Mouse (Mus musculus) limb, embryonic 11.5 days (tissue): ENCODE results near the gene Lmx1b. TPM values are rescaled to one million over a fixed set of nuclear protein-coding genes. Genes with fewer than 3 reads are reported as not detected.

Experiments
- ATAC-seq: fragments of 200-750 bp; cut with Nextera tagmentation; 2 replicates; pipeline ENCODE4 v1.8.0; 2017; ENCODE audit warnings: low read depth; ENCODE audit not compliant: insufficient number of reproducible peaks, low FRiP score, low TSS enrichment
- DNase-seq: peaks from one replicate; pipeline ENCODE4 v3.0.0-alpha.2; 2015; ENCODE audit warnings: low spot score
- H3K27ac ChIP-seq: fragments of 300-500 bp; sonication (generic); replicated peaks from 2 replicates; pipeline ENCODE4 v1.5.1; 2014; ENCODE audit warnings: low read depth, mild to moderate bottlenecking, low read length
- H3K27me3 ChIP-seq: fragments of 300-500 bp; sonication (generic); 2 replicates; pipeline ENCODE4 v1.6.1; 2014; ENCODE audit warnings: mild to moderate bottlenecking, low read length, mixed read lengths; ENCODE audit not compliant: control insufficient read depth, insufficient read depth
- H3K36me3 ChIP-seq: fragments of 300-500 bp; sonication (generic); 2 replicates; pipeline ENCODE4 v1.6.1; 2014; ENCODE audit warnings: mild to moderate bottlenecking, low read length, moderate library complexity, mixed read lengths; ENCODE audit not compliant: control insufficient read depth, insufficient read depth
- H3K4me1 ChIP-seq: fragments of 300-500 bp; sonication (generic); 2 replicates; pipeline ENCODE4 v1.6.1; 2014; ENCODE audit warnings: low read length, mixed read lengths; ENCODE audit not compliant: control insufficient read depth, insufficient read depth
- H3K4me2 ChIP-seq: fragments of 300-500 bp; sonication (generic); 2 replicates; pipeline ENCODE4 v1.6.1; 2014; ENCODE audit warnings: low read depth, mild to moderate bottlenecking, moderate library complexity; ENCODE audit not compliant: severe bottlenecking
- H3K4me3 ChIP-seq: fragments of 300-500 bp; sonication (generic); 2 replicates; pipeline ENCODE4 v1.5.1; 2014; ENCODE audit warnings: low read depth, low read length
- H3K9ac ChIP-seq: fragments of 300-500 bp; sonication (generic); 2 replicates; pipeline ENCODE4 v1.6.1; 2014; ENCODE audit warnings: mild to moderate bottlenecking, low read length
- H3K9me3 ChIP-seq: fragments of 300-500 bp; sonication (generic); 2 replicates; pipeline ENCODE4 v1.6.1; 2016; ENCODE audit warnings: low read length; ENCODE audit not compliant: control insufficient read depth
- WGBS: fragments of 180-500 bp; shearing (Covaris S2); extraction: QIAGEN DNeasy Blood & Tissue Kit; methylation state at CpG from one replicate; pipeline ENCODE4 v1.1.7; 2014; 5-methylcytosine and 5-hydroxymethylcytosine counted together
- polyA plus RNA-seq: library from polyadenylated mRNA; unstranded; fragments of >200 nt; fragmentation: Nextera tagmentation; extraction: Ambion mirVana; gene quantifications from 2 replicates; pipeline ENCODE4 v1.2.1, GENCODE M21; 2014

Gene Lmx1b
- 10.2 and 10.6 TPM in 2 replicates for polyA plus RNA-seq

GRCm38 (mm10) chr2:33640171-33640721 lies at the start of gene Lmx1b:
Gene Lmx1b (minus strand): TSS chr2:33640511.
- ATAC-seq (no peak), DNase-seq (peak; percentile 66)
- Histone ChIP-seq H3K9me3 (no peaks in the 10 kb centered on the region), H3K36me3 (no peaks in the 10 kb centered on the region), H3K4me2 (peak within 1 kb of the TSS; percentile 79), H3K4me3 (peak within 1 kb of the TSS; percentile 80), H3K27me3 (peaks cover 58% of the 10 kb centered on the region), H3K4me1 (peaks cover 17% of the 10 kb centered on the region), H3K27ac (peak within 1 kb of the TSS; percentile 93), H3K9ac (peak within 1 kb of the TSS; percentile 96)
- WGBS, result 1% methylated on average over 53 of the region's 53 CpGs

DNA sequence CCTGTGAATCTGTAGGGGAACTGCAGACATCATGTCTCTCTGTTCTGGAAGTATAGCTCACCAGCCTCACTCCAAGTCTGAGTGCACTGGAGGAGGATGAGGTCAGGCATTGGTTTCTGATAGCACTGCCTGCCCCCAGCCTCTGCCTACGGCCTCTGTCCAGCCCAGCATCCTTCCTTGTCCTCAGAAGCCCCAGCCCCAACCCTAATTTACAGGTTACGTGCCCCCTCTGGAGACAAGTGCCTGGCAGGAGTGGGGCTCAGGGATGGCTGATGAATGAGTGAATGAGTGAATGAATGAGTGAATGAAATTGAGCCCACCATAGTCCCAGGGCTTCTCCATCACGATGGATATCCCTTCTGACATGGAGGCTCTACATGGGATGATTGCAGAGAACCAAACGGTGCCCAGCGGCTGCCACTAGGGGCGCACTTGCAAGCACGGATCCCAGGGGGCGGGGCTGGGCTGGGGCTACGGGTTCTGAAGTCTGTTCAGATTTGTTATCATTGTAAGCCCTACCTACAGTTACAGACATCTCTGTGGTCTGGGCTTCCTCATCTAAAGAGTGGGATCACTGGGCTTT lies 49.7 kb upstream of the Lmx1b start:
- DNase-seq, result peak; percentile 79
- Histone ChIP-seq H3K9me3 (no peaks in the 10 kb centered on the region), H3K4me1 (peaks cover 2% of the 10 kb centered on the region; the same call in 1 of the 2 replicates), H3K9ac (no peak overlapping the region), H3K27ac (no peak overlapping the region), H3K27me3 (no peaks in the 10 kb centered on the region), H3K4me2 (no peak overlapping the region), H3K4me3 (no peak overlapping the region), H3K36me3 (no peaks in the 10 kb centered on the region)
- 29% methylated on average over 9 of the region's 9 CpGs for WGBS
- no peak for ATAC-seq

DNA sequence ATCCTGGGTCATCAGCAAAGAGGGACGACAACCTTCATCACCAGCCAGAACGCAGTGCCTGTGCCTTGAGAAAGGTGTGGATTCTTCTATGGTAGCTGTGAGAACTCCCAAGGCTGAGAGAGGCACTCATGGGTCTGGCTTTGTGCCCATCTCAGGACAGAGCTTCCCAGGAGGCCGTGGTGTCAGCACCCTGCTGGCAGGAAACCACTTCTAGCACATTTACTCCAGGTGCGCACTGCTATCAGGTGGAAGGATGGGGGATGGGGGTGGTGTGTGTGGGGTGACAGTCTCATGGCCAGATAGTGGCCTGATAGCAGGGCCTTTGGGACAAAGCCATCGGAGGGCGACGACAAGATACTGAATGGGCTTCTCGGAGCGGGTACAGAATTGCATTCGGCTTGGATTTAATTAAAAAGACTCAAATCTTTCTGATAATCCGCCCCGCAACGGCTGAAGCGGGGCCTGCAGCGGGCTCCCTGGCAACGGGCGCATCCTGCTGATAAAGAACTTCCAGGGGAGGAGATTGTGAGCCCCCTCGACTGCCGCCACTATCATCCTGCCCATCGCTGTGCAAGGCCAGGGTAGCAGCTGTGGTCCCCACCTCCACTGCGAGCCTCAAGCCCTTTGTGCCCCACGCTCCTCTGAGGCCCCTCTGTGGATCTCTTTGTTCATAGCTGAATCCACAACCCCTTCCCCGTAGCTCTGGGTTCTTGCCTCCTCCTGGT lies 49.0 kb upstream of the Lmx1b start:
- no peak for ATAC-seq
- Histone ChIP-seq H3K9me3 (no peaks in the 10 kb centered on the region), H3K4me1 (peaks cover 2% of the 10 kb centered on the region; the same call in 1 of the 2 replicates), H3K27ac (no peak overlapping the region), H3K36me3 (no peaks in the 10 kb centered on the region), H3K27me3 (no peaks in the 10 kb centered on the region), H3K4me2 (no peak overlapping the region), H3K4me3 (no peak overlapping the region), H3K9ac (no peak overlapping the region)
- 59% methylated on average over 23 of the region's 23 CpGs for WGBS
- DNase-seq, result no peak

GRCm38 (mm10) chr2:33683594-33683993 lies 43.3 kb upstream of the Lmx1b start:
- Histone ChIP-seq H3K4me1 (peaks cover 13% of the 10 kb centered on the region), H3K27ac (peak overlapping the region; percentile 39; the same call in 1 of the 2 replicates), H3K27me3 (no peaks in the 10 kb centered on the region), H3K9me3 (no peaks in the 10 kb centered on the region), H3K9ac (no peak overlapping the region), H3K4me2 (no peak overlapping the region), H3K4me3 (no peak overlapping the region), H3K36me3 (no peaks in the 10 kb centered on the region)
- no peak for DNase-seq
- ATAC-seq, result no peak
- 58% methylated on average over 4 of the region's 4 CpGs for WGBS

DNA sequence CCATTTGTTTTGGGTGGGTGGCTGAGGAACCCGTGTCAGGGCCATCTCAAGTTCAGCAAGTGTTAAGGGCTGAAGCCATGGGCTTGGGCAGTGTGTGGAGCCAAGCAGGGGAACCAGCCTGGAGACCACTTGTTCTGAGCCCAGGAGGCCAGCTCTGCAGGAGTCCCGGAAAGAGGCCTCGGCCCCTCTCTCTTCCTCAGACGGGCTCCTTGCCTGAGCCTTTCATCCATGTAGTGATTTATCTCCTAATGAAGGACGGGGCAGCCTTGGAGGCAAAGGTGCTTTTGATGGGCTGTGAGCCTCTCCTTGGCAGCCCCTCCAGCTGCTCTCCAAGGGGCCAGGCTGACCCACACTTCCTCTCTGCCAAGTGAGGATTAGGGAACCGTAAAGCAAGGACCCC lies 42.8 kb upstream of the Lmx1b start:
- Histone ChIP-seq H3K4me1 (peaks cover 11% of the 10 kb centered on the region), H3K4me2 (no peak overlapping the region), H3K9me3 (no peaks in the 10 kb centered on the region), H3K9ac (no peak overlapping the region), H3K27me3 (no peaks in the 10 kb centered on the region), H3K36me3 (no peaks in the 10 kb centered on the region), H3K4me3 (no peak overlapping the region), H3K27ac (peak overlapping the region; percentile 39; the same call in 1 of the 2 replicates)
- 4% methylated on average over 6 of the region's 6 CpGs for WGBS
- DNase-seq (peak; percentile 35), ATAC-seq (no peak)

DNA sequence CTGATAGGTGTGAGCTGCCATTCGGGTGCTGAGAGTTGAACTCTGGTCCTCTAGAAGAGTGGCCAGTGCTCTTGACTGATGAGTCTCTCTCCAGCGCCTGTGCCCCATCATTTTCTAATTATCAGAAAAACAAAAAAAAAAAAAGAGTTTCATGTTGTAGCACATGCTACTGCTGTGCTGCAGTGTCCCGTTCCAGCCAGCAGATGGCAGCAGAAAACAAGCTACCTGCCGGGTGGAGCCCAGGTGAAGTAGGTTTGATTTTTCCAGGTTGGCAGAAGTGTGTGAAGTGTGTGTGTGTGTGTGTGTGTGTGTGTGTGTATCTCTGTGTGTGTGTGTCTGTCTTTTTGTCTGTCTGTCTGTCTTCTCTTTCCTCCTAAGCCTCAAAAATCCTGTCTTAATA lies 41.9 kb upstream of the Lmx1b start:
- H3K27ac ChIP-seq, result no peak overlapping the region
- no peaks in the 10 kb centered on the region for H3K9me3 ChIP-seq
- no peak overlapping the region for H3K9ac ChIP-seq
- no peaks in the 10 kb centered on the region for H3K36me3 ChIP-seq
- peaks cover 11% of the 10 kb centered on the region for H3K4me1 ChIP-seq
- DNase-seq (peak; percentile 89), ATAC-seq (no peak)
- 5% methylated on average over 4 of the region's 4 CpGs for WGBS
- H3K27me3 ChIP-seq, result no peaks in the 10 kb centered on the region
- H3K4me2 ChIP-seq, result no peak overlapping the region
- no peak overlapping the region for H3K4me3 ChIP-seq

- no peak for ATAC-seq
Measured at GRCm38 (mm10) chr2:33678950-33679654, 38.8 kb upstream of the Lmx1b start.

DNA sequence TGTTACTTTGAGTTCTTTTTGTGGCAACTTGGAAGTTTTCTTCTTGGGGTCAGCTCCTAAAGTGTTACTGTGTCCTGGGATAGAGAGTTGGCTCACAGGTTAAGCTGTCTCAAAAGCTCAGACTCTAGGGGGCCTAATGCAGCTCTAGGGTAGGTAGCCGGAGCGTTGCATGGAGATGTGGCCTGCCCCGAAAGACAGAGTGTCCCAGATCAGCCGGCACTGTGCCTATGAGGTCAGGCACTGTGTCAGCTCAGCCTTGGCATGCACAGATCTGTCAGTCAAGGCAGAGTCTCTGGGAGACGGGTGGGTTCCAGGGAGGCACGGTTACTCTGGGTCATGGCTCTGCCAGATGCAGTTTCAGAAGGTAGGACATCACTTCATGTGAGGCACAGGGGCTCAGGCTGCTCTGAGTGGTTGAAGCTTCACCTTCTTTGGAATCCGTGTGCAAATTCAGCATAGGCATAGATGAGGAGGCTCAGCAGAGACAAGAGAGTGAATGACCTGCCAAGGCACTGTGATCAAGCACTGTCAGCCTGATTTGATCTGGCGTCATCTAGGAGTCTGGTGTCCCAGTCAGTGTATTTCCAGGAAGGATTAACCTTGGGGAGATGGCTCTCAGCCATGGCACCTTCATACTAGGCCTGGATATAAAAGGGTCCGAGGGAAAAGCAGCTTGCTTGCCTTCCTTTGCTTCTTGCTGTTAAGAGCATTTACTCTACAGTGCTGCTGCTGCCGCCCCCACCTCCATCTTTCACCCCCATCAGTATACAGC lies 32.6 kb upstream of the Lmx1b start:
- Histone ChIP-seq H3K4me1 (no peaks in the 10 kb centered on the region), H3K9me3 (no peaks in the 10 kb centered on the region), H3K27ac (no peak overlapping the region), H3K4me2 (no peak overlapping the region), H3K4me3 (no peak overlapping the region), H3K27me3 (no peaks in the 10 kb centered on the region), H3K36me3 (no peaks in the 10 kb centered on the region), H3K9ac (no peak overlapping the region)
- 78% methylated on average over 10 of the region's 10 CpGs for WGBS
- no peak for DNase-seq
- ATAC-seq, result no peak

More at GRCm38 (mm10) chr2:33678950-33679654, 38.8 kb upstream of the Lmx1b start:
- H3K4me2 ChIP-seq, result no peak overlapping the region
- H3K27me3 ChIP-seq, result no peaks in the 10 kb centered on the region
- H3K36me3 ChIP-seq, result no peaks in the 10 kb centered on the region
- no peak overlapping the region for H3K9ac ChIP-seq
- WGBS, result 79% methylated on average over 12 of the region's 12 CpGs
- H3K4me1 ChIP-seq, result peaks cover 11% of the 10 kb centered on the region
- no peaks in the 10 kb centered on the region for H3K9me3 ChIP-seq
- no peak overlapping the region for H3K27ac ChIP-seq
- DNase-seq, result no peak
- no peak overlapping the region for H3K4me3 ChIP-seq
